Mouse (Mus musculus): ENCODE data around the gene Klhl12.
A peak's percentile ranks its signal among the peaks of the same experiment; 100 is the strongest.
"Not testable (repeated sequence)": the region's sequence is repeated elsewhere in the genome, so short reads cannot be mapped to it uniquely, and the experiment has no call there.

The Klhl12 gene

DNA sequence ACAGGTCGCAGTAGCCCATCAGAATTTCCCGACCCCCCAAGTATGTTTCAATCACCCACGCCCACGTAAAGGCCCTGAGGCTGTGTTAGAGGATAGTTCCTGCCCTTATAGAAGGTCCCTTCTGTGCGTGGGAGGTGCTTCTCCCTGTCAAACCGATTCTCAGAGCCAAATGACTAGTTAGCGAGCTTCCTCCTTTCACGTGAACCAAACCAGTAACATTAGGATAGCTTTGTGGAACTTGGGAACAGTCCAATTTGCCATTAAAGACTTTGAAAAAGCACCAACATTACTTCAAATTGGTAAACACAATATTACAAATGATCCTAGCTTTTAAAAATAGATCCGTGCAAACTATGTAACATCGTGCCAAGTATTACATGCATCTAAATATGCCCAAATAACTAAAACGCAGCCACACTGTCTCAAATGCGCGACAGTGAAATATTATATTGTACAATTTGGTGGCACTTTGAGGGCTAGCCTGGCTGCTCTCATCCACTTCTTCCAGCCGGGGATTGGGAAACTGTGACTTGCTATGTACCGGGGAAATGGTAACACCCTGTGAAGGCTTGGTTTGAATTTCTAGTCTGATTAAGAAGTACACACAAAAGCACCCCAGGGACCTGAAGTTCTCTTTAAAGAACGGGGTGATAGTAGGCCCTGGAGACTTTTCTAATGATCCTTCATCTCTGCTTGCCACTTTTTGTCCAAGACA, 58.7 kb downstream of the Klhl12 start:
- DNase-seq (ENCODE audit: low read depth, low spot score) = no peak

DNA sequence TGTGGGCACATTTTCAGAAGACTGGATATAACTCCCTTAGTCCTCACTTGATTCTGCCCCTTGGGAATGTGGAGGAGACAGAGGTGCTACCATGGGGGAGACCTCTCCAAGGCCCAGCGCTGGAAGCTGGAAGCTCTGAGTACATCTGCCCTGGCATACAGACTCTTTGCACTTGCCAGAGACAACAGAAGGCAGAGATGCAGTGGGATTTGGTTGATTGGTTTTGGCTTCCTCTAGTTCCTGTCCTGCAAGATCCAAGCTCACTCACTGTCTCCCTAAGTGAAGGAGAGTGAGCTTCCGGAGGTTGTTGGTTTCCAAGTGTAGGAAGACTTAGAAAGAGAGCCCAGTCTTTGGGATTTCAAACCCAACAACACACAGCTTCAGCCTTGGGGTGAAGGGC, 60.6 kb downstream of the Klhl12 start:
- no peak for DNase-seq (ENCODE audit: low read depth, low spot score)

DNA sequence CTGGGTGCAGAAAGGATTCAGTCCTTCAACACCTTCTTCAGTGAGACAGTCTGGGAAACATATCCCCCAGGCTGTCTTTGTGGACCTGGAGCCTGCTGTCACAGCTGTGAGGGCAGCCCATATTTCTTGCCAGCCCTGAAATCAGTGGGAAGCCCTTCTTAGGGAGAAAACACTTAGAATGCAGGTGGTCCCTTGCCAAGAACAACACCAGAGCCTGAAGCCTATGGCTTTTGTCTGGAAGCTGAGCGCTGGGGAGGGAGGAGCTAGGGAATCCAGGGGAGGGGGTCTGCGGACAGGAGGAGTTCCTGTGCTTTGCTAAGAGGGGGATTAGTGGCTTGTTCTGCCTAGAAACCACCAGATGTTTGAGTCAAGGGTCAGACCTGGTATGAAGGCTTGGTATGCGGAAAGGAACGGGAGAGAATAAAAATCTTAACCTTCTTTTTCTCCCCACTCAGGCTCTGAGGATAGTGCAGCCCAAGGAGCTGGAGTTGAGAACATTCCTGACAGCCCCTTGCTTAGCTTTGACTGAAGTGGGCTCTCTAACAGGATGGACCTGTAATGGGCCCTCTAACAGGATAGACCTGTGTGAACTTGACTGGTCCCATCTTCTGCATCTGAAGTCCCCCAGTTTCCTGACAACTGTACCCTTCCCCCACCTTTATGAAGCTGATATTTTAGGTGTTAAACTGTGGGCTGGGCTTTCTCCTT, 61.3 kb downstream of the Klhl12 start:
- DNase-seq (ENCODE audit: low read depth, low spot score) = no peak

DNA sequence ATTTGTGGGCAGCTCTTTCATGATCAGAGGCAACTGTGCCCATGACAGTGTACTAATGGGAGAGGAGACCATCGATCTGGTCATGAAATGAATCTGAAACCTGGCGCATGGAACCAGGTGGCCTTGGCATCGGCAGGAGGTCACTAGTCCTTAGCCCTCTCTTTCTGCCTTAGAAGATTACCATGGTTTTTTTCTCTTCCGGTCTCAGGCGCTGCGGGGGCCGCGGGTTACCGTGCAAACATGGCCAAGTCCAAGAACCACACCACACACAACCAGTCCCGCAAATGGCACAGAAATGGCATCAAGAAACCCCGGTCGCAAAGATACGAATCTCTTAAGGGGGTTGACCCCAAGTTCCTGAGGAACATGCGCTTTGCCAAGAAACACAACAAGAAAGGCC, 62.5 kb downstream of the Klhl12 start:
- not testable (repeated sequence) for DNase-seq (ENCODE audit: low read depth, low spot score)

DNA sequence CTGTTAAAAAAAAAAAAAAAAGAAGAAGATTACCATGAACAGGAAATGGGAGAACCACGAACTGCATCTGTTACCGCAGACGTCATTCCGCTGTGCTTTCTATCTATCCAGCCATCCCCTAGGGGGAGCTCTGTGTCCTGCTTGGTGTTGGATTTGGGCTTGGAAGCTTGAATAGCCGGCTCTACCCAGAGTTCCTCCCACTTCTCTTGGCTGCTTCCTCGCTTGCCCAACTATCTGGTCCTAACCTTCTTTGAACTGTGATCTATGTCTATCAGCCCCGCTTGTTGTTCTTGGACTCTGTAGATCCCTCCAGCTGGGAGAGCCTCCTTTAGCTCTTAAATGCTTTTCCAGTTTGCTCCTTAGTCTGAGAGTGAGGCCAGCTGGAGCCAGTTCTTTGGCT, 63.3 kb downstream of the Klhl12 start:
- DNase-seq (ENCODE audit: low read depth, low spot score) = peak; percentile 84

DNA sequence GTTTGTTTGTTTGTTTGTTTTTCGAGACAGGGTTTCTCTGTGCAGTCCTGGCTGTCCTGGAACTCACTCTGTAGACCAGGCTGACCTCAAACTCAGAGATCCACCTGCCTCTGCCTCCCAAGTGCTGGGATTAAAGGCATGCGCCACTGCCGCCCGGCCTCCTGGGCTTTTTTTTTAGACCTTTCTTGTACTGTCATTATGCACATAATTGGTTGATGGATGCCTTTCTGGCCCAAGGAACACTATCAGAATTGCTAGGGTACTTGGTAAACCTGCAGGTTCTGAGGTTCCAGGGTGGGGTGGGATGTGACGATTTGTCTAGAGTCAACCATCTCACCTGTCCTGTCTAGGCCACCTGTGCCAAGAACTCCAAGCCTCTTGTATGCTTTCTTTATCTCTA, 63.9 kb downstream of the Klhl12 start:
- not testable (repeated sequence) for DNase-seq (ENCODE audit: low read depth, low spot score)

DNA sequence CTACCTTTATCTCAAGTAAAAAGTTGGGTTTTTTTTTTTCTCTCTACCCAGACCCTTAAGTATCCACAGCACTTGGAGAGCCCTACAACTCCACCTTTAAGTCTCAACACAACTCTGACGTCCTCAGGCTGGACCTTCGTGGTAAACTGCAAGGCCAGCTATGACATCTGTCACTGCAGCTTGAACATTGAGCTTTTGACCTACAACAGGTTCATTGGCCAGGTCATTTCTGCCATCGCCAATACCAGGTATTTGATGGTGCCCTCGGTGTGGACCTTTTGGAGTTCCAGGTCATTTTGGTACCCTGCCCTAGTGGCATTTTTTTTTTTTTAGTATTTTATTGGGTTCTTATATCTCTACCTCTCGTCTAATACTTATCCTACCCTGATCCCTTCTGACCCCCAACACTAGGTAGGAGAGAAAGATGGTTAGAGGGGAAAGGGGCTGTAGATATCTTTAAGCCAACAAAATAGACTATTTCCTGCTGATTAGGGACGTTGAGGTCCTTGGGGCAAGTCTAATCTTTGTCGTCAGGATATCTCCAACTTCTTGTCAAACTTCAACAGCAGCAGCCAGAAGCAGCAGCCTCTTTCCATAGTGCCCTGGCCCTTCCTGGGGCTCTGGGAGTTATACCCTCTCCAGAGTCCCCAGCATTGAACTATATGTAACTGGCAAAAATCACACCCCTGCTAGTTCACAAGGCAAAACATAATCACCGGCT, 64.8 kb downstream of the Klhl12 start:
- no peak for DNase-seq (ENCODE audit: low read depth, low spot score)

DNA sequence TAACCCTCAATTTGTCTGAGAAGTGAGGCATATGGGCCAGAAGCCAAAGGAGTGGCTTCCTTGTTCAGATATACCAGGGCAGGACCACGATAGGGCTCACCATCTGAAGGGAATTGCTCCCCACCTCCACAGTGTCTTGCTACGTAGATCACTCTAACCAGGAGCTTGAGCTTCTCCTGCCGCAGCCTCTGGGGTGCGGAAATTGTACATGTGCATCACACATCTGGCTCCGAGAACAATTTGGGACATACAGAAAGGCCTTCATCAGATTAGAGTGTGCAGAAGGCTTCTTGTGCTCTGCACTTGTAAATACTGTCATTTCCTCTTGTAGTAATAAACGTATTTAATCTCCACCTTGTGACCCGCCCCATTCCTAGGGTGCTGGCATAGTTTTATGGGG, 65.8 kb downstream of the Klhl12 start:
- DNase-seq (ENCODE audit: low read depth, low spot score) = no peak

DNA sequence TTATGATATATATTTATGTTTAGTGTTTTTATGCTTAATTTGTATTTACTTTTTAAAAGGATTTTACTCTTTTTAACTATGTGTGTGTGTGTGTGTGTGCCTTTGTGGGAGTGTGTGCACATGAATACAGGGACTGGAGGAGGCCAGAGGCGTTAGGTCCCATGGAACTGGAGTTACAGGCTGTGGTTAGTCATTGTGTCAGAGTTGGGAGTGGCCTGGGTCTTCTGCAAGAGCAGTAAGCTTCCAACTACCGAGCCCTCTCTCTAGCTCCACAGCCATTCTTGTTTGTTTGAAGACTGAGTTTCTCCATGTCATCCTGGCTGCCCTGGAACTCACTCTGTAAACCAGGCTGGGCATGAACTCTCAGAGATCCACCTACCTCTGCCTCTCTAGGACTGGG, 67.0 kb downstream of the Klhl12 start:
- DNase-seq (ENCODE audit: low read depth, low spot score) = no peak

DNA sequence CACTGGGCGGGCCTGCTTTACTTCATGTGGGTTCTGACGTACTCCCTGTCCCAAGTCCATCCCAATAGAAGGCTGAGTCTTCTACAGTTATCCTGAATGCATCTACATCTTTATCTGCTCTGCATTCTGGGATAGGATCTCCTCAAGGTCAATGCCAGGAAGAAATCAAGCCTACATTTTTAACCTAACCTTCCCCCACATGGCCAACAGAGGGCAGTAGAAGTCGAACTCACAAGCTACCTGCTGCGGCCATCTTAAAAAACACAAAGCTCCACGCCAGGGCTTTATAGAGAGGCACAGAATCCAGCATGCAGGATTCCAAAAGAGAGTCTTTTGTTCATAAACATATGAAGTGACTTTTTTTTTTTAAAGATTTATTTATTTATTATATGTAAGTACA, 69.1 kb downstream of the Klhl12 start:
- no peak for DNase-seq (ENCODE audit: low read depth, low spot score)

DNA sequence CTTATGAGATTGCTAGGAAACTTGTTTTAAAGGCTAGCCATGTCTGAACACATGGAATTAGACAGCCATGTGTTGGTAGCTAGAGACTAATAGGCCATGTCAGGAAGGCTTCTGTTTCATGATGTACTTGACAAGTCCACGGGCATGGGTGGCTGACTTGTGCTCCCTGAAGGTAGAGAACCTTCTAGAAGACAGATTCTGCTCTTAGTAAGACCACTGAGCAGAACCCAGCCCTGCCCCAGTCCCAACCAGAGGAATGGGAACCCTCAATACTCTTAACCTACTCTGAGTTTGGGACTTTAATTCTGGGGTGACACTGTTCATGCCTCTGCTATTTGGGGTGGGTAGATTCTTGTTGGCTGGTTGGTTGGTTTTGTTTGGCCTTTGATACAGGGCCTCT, 69.7 kb downstream of the Klhl12 start:
- DNase-seq (ENCODE audit: low read depth, low spot score) = no peak

DNA sequence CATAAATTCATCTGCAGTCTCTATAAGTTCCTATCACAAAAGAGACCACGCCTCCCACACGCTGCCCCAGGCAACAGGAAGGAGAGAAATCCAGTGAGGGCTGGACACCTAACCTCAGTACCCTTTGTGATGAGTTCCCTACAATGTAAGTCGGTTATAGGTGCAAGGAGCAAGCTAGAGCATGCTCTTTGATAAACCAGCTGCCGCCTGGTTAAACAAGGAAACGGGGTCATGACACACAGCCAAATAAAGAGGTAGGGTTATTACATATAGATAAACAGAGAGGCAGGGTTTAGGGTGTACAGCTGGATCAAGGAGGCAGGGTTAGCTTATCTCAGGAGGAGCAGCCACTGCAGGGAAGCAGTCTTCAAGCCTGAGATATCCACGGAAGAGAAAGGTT, 71.4 kb downstream of the Klhl12 start:
- no peak for DNase-seq (ENCODE audit: low read depth, low spot score)

DNA sequence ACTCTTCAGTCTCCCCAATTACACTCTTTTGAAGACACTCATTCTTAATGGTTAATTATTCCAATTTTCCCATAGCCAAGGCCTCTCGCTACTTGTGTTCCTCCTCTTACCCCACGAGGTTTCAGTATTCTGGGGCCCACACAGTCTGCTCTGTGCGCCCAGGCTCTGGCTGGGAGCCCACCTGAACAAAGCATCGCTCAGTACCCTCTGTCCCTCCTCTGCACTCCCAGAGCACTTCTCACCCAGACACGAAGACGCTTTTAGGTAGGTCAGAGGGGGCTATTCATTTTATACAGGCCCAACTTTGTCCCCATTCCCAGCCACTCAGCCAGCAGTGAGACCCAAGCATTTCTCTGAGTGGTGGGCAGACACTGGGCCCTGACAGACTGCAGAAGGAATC, 75.3 kb downstream of the Klhl12 start:
- no peak for DNase-seq (ENCODE audit: low read depth, low spot score)

DNA sequence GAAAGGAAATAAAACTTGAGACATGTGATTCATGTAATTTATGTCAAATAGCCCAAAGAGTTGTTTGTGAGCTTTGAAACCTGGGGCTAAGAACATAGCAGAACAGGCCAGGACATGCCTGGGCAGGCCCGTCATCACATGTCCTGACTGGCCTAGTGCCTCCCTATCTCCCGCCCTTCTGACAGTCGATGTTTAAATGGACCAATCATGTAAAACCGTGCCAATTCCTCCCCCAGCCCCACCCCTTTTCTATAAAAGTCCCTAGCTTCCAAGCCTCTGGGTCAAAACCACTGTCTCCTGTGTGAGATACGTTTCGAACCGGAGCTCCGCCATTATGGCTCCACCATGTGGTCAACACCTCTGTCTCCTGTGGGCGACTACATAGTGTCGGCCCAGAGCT, 78.4 kb downstream of the Klhl12 start:
- not testable (repeated sequence) for DNase-seq (ENCODE audit: low read depth, low spot score)

DNA sequence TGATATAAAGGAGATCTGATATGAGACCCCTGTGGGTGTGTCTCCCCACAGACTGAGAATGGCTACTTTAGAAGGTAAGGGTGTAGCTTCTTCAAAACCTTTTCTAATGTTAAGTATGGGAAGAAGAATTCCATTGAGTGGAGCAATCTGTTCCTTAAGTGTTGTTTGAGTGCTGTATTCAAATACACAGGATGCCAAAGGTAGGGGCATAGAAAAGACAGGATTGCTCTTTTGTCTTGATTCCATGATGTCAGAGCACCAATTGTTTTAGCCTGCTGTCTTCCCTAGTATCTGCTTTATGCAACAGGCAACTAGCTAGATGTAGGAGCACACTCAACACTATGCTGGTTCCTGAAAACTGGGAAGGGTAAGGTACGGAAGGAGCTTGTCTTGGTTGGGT, 79.7 kb downstream of the Klhl12 start:
- DNase-seq (ENCODE audit: low read depth, low spot score) = no peak

DNA sequence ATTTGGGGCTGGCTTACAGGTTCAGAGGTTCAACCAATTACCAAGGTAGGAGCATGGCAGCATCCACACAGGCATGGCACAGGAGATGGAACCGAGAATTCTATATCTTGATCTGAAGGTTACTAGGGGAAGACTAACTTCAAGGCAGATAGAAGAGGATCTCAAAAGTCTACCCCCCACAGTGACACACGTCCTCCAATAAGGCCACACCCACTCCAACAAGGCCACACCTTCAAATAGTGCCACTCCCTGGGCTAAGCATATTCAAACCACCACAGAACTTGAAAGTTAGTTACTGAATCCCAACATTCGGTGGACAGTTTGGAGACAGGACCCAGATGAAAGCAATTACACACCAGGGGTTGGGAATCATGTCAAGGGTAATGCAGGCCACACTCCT, 80.2 kb downstream of the Klhl12 start:
- DNase-seq (ENCODE audit: low read depth, low spot score) = no peak

DNA sequence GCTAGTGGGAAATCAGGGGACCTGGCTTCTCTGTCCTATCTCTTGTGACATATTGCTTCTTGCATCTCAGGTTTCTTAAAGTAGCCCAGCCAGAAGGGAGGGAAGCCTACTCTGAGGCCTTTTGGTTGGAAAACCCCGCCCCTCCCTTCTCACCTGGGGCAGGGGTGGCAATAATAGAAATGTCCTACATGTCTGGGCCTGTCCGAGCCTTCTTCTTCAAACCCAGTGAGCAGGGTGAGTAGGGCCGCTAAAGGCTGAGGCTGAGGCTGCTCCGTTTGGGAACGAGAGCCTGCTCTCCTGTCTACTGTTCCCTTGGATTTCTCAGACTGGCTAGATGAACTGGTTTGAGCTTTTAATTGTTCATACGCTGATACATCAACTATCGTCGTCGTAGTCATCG, 85.3 kb downstream of the Klhl12 start:
- DNase-seq (ENCODE audit: low read depth, low spot score) = no peak

All from skeletal muscle tissue, adult 2 months (tissue).